Mouse (Mus musculus): Measurements from ENCODE around the gene Homer3.

Gene Homer3

DNA sequence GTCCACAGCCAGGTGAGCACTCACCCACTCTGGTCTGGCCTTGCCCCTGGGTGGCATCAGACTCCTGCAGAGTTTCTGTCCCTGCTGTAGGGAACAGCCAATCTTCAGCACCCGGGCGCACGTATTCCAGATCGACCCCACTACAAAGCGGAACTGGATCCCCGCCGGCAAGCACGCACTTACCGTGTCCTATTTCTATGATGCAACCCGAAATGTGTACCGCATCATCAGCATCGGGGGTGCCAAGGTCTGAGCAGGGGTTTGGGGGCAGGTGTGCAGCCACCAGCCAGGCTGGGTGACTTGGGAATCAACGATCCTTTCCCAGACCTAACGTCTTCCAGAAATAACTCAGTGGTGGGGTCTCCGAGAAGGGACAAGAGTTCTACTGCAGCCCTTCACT, 2.7 kb downstream of the Homer3 start:
- DNase-seq: no peak

DNA sequence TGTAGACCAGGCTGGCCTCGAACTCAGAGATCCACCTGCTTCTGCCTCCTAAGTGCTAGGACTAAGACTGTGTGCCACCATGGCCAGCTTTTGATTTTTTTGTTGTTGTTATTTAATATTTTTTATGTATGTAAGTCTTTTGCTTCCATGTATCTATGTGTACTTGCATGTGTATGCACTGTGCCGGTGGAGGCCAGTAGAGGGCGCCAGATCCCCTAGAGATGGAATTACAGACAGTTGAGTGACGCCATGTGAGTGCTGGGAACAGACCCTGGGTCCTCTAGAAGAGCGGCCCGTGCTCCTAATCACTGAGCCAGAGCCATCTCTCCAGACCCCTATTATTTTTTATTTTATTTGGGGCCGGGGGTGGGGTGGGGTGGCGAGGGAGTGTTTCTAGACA, 4.1 kb downstream of the Homer3 start:
- DNase-seq: no peak

DNA sequence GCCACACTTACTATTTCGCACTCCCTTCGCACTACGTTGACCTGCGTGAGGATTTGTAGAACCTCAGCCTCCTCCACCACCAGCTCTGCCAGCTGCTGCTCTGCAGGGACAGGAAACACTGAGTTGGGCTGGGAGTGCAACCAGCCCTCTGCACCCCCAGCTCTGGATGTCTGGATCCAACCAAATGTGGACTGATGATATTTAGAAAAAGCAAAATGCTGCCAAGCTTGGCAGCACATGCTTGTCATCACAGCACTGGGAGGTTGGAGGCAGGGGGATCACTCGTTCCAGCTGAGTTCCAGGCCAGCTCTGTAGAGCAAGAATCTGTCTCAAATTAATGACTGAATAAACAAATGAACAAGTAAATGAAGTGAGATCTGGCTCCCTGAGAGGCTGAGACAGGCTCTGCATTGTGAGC, 11.4 kb downstream of the Homer3 start:
- no peak for DNase-seq

GRCm38 (mm10) chr8:70300881-70301280, 18.3 kb downstream of the Homer3 start:
- no peak for DNase-seq

- peak; percentile 93 to 95 for DNase-seq
Observed at GRCm38 (mm10) chr8:70302358-70302890, 19.8 kb downstream of the Homer3 start, which contains the start of the genes Ddx49 and Cope. Gene Ddx49 (minus strand): TSS chr8:70302489. Gene Cope (plus strand): TSS chr8:70302518.

- no peak for DNase-seq
Observed at GRCm38 (mm10) chr8:70302901-70303300, 20.3 kb downstream of the Homer3 start.

- DNase-seq: peak; percentile 25 to 44
Observed at GRCm38 (mm10) chr8:70309311-70309710, 26.7 kb downstream of the Homer3 start.

- peak in 1 of 2 experiments; percentile 33 for DNase-seq
Observed at GRCm38 (mm10) chr8:70313399-70313798, 30.8 kb downstream of the Homer3 start.

GRCm38 (mm10) chr8:70315624-70316510, 33.2 kb downstream of the Homer3 start, which contains the start of gene Cers1:
Gene Cers1 (plus strand): TSS chr8:70315775.
- peak; percentile 67 to 87 for DNase-seq

- peak; percentile 52 to 56 for DNase-seq
Observed at GRCm38 (mm10) chr8:70316511-70317504, 34.2 kb downstream of the Homer3 start.

GRCm38 (mm10) chr8:70317872-70318271, 35.2 kb downstream of the Homer3 start:
- no peak for DNase-seq

DNA sequence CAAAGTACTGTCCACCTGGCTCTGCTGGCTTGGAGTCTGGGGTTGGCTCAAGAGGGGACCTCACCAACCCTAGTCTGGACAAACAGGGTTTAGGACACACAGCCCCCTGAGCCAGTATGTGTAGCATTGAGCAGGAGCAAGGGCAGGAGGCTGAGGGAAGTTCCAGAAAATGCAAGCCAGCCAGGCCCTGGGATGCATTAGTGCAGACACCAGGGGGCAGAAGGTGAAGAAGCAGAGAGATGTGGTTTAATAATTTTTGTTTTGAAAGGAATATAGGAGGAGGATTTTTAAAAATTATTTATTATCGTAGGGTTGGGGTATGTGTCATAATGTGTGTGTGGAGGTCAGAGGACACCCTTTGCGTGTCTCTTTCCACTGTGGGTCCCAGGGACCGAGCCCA, 41.1 kb downstream of the Homer3 start:
- no peak for DNase-seq

- DNase-seq: no peak
Observed at GRCm38 (mm10) chr8:70327512-70327911, 44.9 kb downstream of the Homer3 start.

- DNase-seq: no peak
Observed at GRCm38 (mm10) chr8:70329124-70329834, 46.7 kb downstream of the Homer3 start, which contains the start of gene Gdf1. Gene Gdf1 (plus strand): TSS chr8:70329817.

DNA sequence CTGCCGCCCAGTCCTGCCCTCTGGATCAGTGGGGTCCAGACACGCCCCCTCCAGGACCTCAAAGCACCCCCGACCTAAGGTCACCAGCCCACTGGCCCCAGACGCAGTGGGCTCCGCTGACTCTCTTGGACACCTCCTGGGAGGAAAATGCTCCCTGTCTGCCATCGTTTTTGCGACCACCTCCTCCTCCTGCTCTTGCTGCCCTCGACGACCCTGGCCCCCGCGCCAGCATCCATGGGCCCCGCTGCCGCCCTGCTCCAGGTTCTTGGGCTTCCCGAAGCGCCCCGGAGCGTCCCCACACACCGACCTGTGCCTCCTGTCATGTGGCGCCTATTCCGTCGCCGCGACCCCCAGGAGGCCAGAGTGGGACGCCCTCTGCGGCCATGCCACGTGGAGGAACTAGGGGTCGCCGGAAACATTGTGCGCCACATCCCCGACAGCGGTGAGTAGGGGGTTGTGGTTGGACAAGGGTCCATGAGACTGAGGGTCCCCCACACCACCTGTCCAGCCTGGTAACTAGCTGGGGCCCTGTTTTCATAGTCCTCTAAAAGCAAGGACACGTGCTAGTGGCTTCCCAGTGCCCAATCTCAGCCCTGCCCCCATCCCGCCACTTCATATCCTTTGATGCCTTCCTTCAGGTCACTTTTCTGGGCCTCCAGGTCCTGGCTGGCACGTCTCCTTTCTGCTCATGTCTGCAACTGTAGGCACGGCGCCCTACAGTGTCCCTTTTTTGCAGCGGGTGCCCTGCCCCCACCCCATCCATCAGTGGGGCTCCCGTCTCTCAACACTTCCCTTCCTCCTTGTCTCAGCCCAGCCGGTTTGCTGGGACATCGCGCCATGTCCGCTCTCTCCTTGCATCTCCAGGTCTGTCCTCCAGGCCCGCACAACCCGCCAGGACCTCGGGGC, 47.5 kb downstream of the Homer3 start:
- no peak for DNase-seq

GRCm38 (mm10) chr8:70330741-70331364, 48.2 kb downstream of the Homer3 start:
- peak; percentile 33 to 60 for DNase-seq

GRCm38 (mm10) chr8:70331526-70331925, 48.9 kb downstream of the Homer3 start:
- peak in 1 of 2 experiments; percentile 43 for DNase-seq

- peak; percentile 81 to 93 for DNase-seq
Observed at GRCm38 (mm10) chr8:70332070-70332877, 49.6 kb downstream of the Homer3 start.

GRCm38 (mm10) chr8:70332878-70333202, 50.2 kb downstream of the Homer3 start:
- no peak for DNase-seq

- no peak for DNase-seq
Observed at GRCm38 (mm10) chr8:70338931-70339330, 56.3 kb downstream of the Homer3 start.

Data from cerebellum, adult 18-20 months (tissue).